Mouse (Mus musculus) lung, postnatal 14 days (tissue): ENCODE measurements around the gene Cmtm3.
A peak's percentile ranks its signal among the peaks of the same experiment; 100 is the strongest.
"Not testable (repeated sequence)": the region's sequence is repeated elsewhere in the genome, so short reads cannot be mapped to it uniquely, and the experiment has no call there.

Experiments used
- DNase-seq: peaks from one replicate; pipeline ENCODE4 v3.0.0; 2021

The Cmtm3 gene

GRCm38 (mm10) chr8:104339229-104339982 is at the start of gene Cmtm3:
Gene Cmtm3, plus strand, starts transcription at chr8:104339410.
- DNase-seq = peak; percentile 21

- DNase-seq = not testable (repeated sequence)
Observed at GRCm38 (mm10) chr8:104293081-104293480, 46.1 kb upstream of the Cmtm3 start, which contains the start of gene Cmtm2a. Gene Cmtm2a, minus strand, starts transcription at chr8:104293181.

- no peak for DNase-seq
Observed at GRCm38 (mm10) chr8:104294396-104294795, 44.8 kb upstream of the Cmtm3 start.

GRCm38 (mm10) chr8:104301577-104301976 is 37.6 kb upstream of the Cmtm3 start:
- DNase-seq = not testable (repeated sequence)

GRCm38 (mm10) chr8:104302536-104302935 is 36.7 kb upstream of the Cmtm3 start:
- not testable (repeated sequence) for DNase-seq

- no peak for DNase-seq
Observed at GRCm38 (mm10) chr8:104304962-104305361, 34.2 kb upstream of the Cmtm3 start.

GRCm38 (mm10) chr8:104308341-104308740 is 30.9 kb upstream of the Cmtm3 start:
- not testable (repeated sequence) for DNase-seq

GRCm38 (mm10) chr8:104309441-104310155 is 29.6 kb upstream of the Cmtm3 start, which contains the start of the genes Gm45711 and Cmtm1:
Gene Gm45711, minus strand, starts transcription at chr8:104310081.
Gene Cmtm1, minus strand, starts transcription at chr8:104310145.
- not testable (repeated sequence) for DNase-seq

GRCm38 (mm10) chr8:104312023-104312422 is 27.2 kb upstream of the Cmtm3 start:
- DNase-seq = not testable (repeated sequence)

- peak; percentile 47 for DNase-seq
Observed at GRCm38 (mm10) chr8:104313311-104313710, 25.9 kb upstream of the Cmtm3 start.

- not testable (repeated sequence) for DNase-seq
Observed at GRCm38 (mm10) chr8:104321267-104321666, 17.9 kb upstream of the Cmtm3 start, which contains the start of gene Gm11020. Gene Gm11020, plus strand, starts transcription at chr8:104321567.

- not testable (repeated sequence) for DNase-seq
Observed at GRCm38 (mm10) chr8:104321930-104322329, 17.3 kb upstream of the Cmtm3 start, which contains the start of gene Cmtm2b. Gene Cmtm2b, plus strand, starts transcription at chr8:104322230.

GRCm38 (mm10) chr8:104332665-104333631 is 6.3 kb upstream of the Cmtm3 start:
- no peak for DNase-seq

- DNase-seq = no peak
Observed at GRCm38 (mm10) chr8:104333786-104334185, 5.4 kb upstream of the Cmtm3 start.

- DNase-seq = peak; percentile 39
Observed at GRCm38 (mm10) chr8:104334196-104334595, 5.0 kb upstream of the Cmtm3 start.

GRCm38 (mm10) chr8:104336806-104337205 is 2.4 kb upstream of the Cmtm3 start:
- no peak for DNase-seq

- no peak for DNase-seq
Observed at GRCm38 (mm10) chr8:104337890-104338289, 1.3 kb upstream of the Cmtm3 start.

GRCm38 (mm10) chr8:104339983-104340232 is 698 bp downstream of the Cmtm3 start:
- no peak for DNase-seq

GRCm38 (mm10) chr8:104340233-104341105 is 1.3 kb downstream of the Cmtm3 start:
- DNase-seq = peak; percentile 83

- DNase-seq = peak; percentile 82
Observed at GRCm38 (mm10) chr8:104341106-104341561, 1.9 kb downstream of the Cmtm3 start.

- DNase-seq = no peak
Observed at GRCm38 (mm10) chr8:104341678-104342077, 2.5 kb downstream of the Cmtm3 start.

- no peak for DNase-seq
Observed at GRCm38 (mm10) chr8:104342426-104342825, 3.2 kb downstream of the Cmtm3 start.
